Mouse (Mus musculus) embryonic facial prominence, embryonic 14.5 days (tissue): ENCODE measurements around the gene Ocm. TPM values are rescaled to one million over a fixed set of nuclear protein-coding genes. Genes with fewer than 3 reads are reported as not detected.

Experiments used
- ATAC-seq: fragments of 200-750 bp; cut with Nextera tagmentation; 2 replicates; pipeline ENCODE4 v1.8.0; 2017; ENCODE audit warnings: low read depth, moderate number of reproducible peaks, moderate TSS enrichment
- DNase-seq: peaks from one replicate; pipeline ENCODE4 v3.0.0-alpha.2; 2015; ENCODE audit warnings: low spot score
- H3K27ac ChIP-seq: fragments of 300-500 bp; sonication (generic); replicated peaks from 2 replicates; pipeline ENCODE4 v1.5.1; 2014; ENCODE audit warnings: low read depth, mild to moderate bottlenecking, low read length, moderate library complexity
- H3K27me3 ChIP-seq: fragments of 300-500 bp; sonication (generic); replicated peaks from 2 replicates; pipeline ENCODE4 v1.6.1; 2014; ENCODE audit warnings: low read length; ENCODE audit not compliant: control insufficient read depth, insufficient read depth
- H3K36me3 ChIP-seq: fragments of 300-500 bp; sonication (generic); 2 replicates; pipeline ENCODE4 v1.6.1; 2014; ENCODE audit warnings: low read length, mixed read lengths; ENCODE audit not compliant: control insufficient read depth, insufficient read depth
- H3K4me1 ChIP-seq: fragments of 300-500 bp; sonication (generic); 2 replicates; pipeline ENCODE4 v1.6.1; 2014; ENCODE audit warnings: antibody characterized with exemption, low read length; ENCODE audit not compliant: control insufficient read depth, insufficient read depth
- H3K4me2 ChIP-seq: fragments of 300-500 bp; sonication (generic); 2 replicates; pipeline ENCODE4 v1.6.1; 2014; ENCODE audit warnings: low read depth, mild to moderate bottlenecking, low read length, moderate library complexity, mixed read lengths
- H3K4me3 ChIP-seq: fragments of 300-500 bp; sonication (generic); 2 replicates; pipeline ENCODE4 v1.5.1; 2014; ENCODE audit warnings: low read depth, mild to moderate bottlenecking, low read length
- H3K9ac ChIP-seq: fragments of 300-500 bp; sonication (generic); 2 replicates; pipeline ENCODE4 v1.6.1; 2014; ENCODE audit warnings: low read depth, mild to moderate bottlenecking, low read length, moderate library complexity, mixed read lengths
- H3K9me3 ChIP-seq: fragments of 300-500 bp; sonication (generic); 2 replicates; pipeline ENCODE4 v1.6.1; 2016; ENCODE audit warnings: low read length; ENCODE audit not compliant: control insufficient read depth
- WGBS: fragments of 180-500 bp; shearing (Covaris S2); extraction: QIAGEN DNeasy Blood & Tissue Kit; methylation state at CpG from one replicate; pipeline ENCODE4 v1.1.7; 2014; 5-methylcytosine and 5-hydroxymethylcytosine counted together
- polyA plus RNA-seq: library from polyadenylated mRNA; unstranded; fragments of >200 nt; fragmentation: Nextera tagmentation; extraction: Ambion mirVana; gene quantifications from 2 replicates; pipeline ENCODE4 v1.2.1, GENCODE M21; 2014

Gene Ocm
- 0.34 and 1.1 TPM in 2 replicates for polyA plus RNA-seq

GRCm38 (mm10) chr5:144026620-144027263, at the start of gene Ocm:
TSS of gene Ocm (minus strand) at chr5:144026670.
- Histone ChIP-seq H3K27ac (no peak within 1 kb of the TSS), H3K4me3 (no peak within 1 kb of the TSS), H3K4me1 (no peaks in the 10 kb centered on the region), H3K4me2 (no peak within 1 kb of the TSS), H3K9ac (no peak within 1 kb of the TSS), H3K36me3 (no peaks in the 10 kb centered on the region), H3K9me3 (no peaks in the 10 kb centered on the region), H3K27me3 (no peaks in the 10 kb centered on the region)
- DNase-seq = no peak
- ATAC-seq = no peak
- 62% methylated on average over 11 of the region's 11 CpGs for WGBS

GRCm38 (mm10) chr5:144071249-144071648, 44.8 kb upstream of the Ocm start:
- no peak overlapping the region for H3K4me3 ChIP-seq
- no peak overlapping the region for H3K4me2 ChIP-seq
- no peaks in the 10 kb centered on the region for H3K36me3 ChIP-seq
- H3K27me3 ChIP-seq = no peaks in the 10 kb centered on the region
- ATAC-seq = no peak
- no peak overlapping the region for H3K27ac ChIP-seq
- no peak overlapping the region for H3K9ac ChIP-seq
- WGBS = 38% methylated on average over 1 of the region's 1 CpGs
- H3K9me3 ChIP-seq = no peaks in the 10 kb centered on the region
- H3K4me1 ChIP-seq = no peaks in the 10 kb centered on the region
- no peak for DNase-seq

- DNase-seq (no peak), ATAC-seq (no peak)
- H3K4me2 ChIP-seq = no peak overlapping the region
These were observed 43.6 kb upstream of the Ocm start for GRCm38 (mm10) chr5:144070064-144070463.

GRCm38 (mm10) chr5:144066036-144066435, 39.6 kb upstream of the Ocm start:
- ATAC-seq = no peak
- no peaks in the 10 kb centered on the region for H3K36me3 ChIP-seq
- no peaks in the 10 kb centered on the region for H3K9me3 ChIP-seq
- DNase-seq = no peak
- H3K9ac ChIP-seq = no peak overlapping the region
- no peaks in the 10 kb centered on the region for H3K27me3 ChIP-seq
- H3K27ac ChIP-seq = no peak overlapping the region
- 84% methylated on average over 2 of the region's 2 CpGs for WGBS
- no peak overlapping the region for H3K4me3 ChIP-seq
- H3K4me2 ChIP-seq = no peak overlapping the region
- H3K4me1 ChIP-seq = no peaks in the 10 kb centered on the region

More at GRCm38 (mm10) chr5:144070064-144070463, 43.6 kb upstream of the Ocm start:
- H3K9ac ChIP-seq = no peak overlapping the region
- H3K27ac ChIP-seq = no peak overlapping the region
- WGBS = 88% methylated on average over 1 of the region's 1 CpGs
- H3K27me3 ChIP-seq = no peaks in the 10 kb centered on the region
- H3K9me3 ChIP-seq = no peaks in the 10 kb centered on the region
- no peak overlapping the region for H3K4me3 ChIP-seq
- H3K4me1 ChIP-seq = no peaks in the 10 kb centered on the region
- no peaks in the 10 kb centered on the region for H3K36me3 ChIP-seq

GRCm38 (mm10) chr5:144064093-144064492, 37.6 kb upstream of the Ocm start:
- no peak for ATAC-seq
- Histone ChIP-seq H3K27ac (no peak overlapping the region), H3K36me3 (no peaks in the 10 kb centered on the region), H3K9ac (no peak overlapping the region), H3K9me3 (no peaks in the 10 kb centered on the region), H3K4me2 (no peak overlapping the region), H3K4me3 (no peak overlapping the region), H3K4me1 (no peaks in the 10 kb centered on the region), H3K27me3 (no peaks in the 10 kb centered on the region)
- WGBS = 73% methylated on average over 5 of the region's 5 CpGs
- no peak for DNase-seq

GRCm38 (mm10) chr5:144054340-144054739, 27.9 kb upstream of the Ocm start:
- Histone ChIP-seq H3K27ac (no peak overlapping the region), H3K9me3 (no peaks in the 10 kb centered on the region), H3K36me3 (no peaks in the 10 kb centered on the region), H3K9ac (no peak overlapping the region), H3K4me2 (no peak overlapping the region), H3K4me3 (no peak overlapping the region), H3K4me1 (no peaks in the 10 kb centered on the region), H3K27me3 (no peaks in the 10 kb centered on the region)
- DNase-seq (no peak), ATAC-seq (no peak)
- WGBS = 88% methylated on average over 6 of the region's 6 CpGs

- Histone ChIP-seq H3K4me2 (no peak overlapping the region), H3K27me3 (no peaks in the 10 kb centered on the region), H3K36me3 (no peaks in the 10 kb centered on the region), H3K4me3 (no peak overlapping the region), H3K27ac (no peak overlapping the region), H3K4me1 (no peaks in the 10 kb centered on the region), H3K9me3 (no peaks in the 10 kb centered on the region), H3K9ac (no peak overlapping the region)
- no peak for DNase-seq
- ATAC-seq = no peak
- 62% methylated on average over 3 of the region's 3 CpGs for WGBS
These were observed 27.0 kb upstream of the Ocm start for GRCm38 (mm10) chr5:144053450-144053849.

- H3K9me3 ChIP-seq = no peaks in the 10 kb centered on the region
- H3K4me1 ChIP-seq = no peaks in the 10 kb centered on the region
- DNase-seq (no peak), ATAC-seq (no peak)
- no peak overlapping the region for H3K4me2 ChIP-seq
- no peak overlapping the region for H3K9ac ChIP-seq
- H3K27ac ChIP-seq = no peak overlapping the region
- H3K27me3 ChIP-seq = no peaks in the 10 kb centered on the region
- H3K4me3 ChIP-seq = no peak overlapping the region
- no peaks in the 10 kb centered on the region for H3K36me3 ChIP-seq
These were observed 24.8 kb upstream of the Ocm start for GRCm38 (mm10) chr5:144051268-144051667.

GRCm38 (mm10) chr5:144049881-144050280, 23.4 kb upstream of the Ocm start:
- ATAC-seq = no peak
- Histone ChIP-seq H3K9ac (no peak overlapping the region), H3K27me3 (no peaks in the 10 kb centered on the region), H3K4me2 (no peak overlapping the region), H3K9me3 (no peaks in the 10 kb centered on the region), H3K4me3 (no peak overlapping the region), H3K27ac (no peak overlapping the region), H3K36me3 (no peaks in the 10 kb centered on the region), H3K4me1 (no peaks in the 10 kb centered on the region)
- no peak for DNase-seq
- WGBS = 73% methylated on average over 3 of the region's 3 CpGs
